Mouse (Mus musculus) intestine, embryonic 14.5 days (tissue): ENCODE measurements around the gene 2310022A10Rik. TPM values are rescaled to one million over a fixed set of nuclear protein-coding genes. Genes with fewer than 3 reads are reported as not detected.

Experiments used
- ATAC-seq: fragments of 200-750 bp; cut with Nextera tagmentation; replicated peaks from 2 replicates; pipeline ENCODE4 v1.8.0; 2017; ENCODE audit warnings: low read depth, moderate number of reproducible peaks, moderate TSS enrichment, moderate library complexity; ENCODE audit not compliant: low FRiP score, low TSS enrichment
- DNase-seq: peaks from one replicate; pipeline ENCODE4 v3.0.0-alpha.2; 2018; ENCODE audit warnings: low spot score
- H3K27ac ChIP-seq: fragments of 300-500 bp; sonication (generic); 2 replicates; pipeline ENCODE4 v1.5.1; 2014; ENCODE audit warnings: low read depth, mild to moderate bottlenecking, control low read depth
- H3K27me3 ChIP-seq: fragments of 300-500 bp; sonication (generic); replicated peaks from 2 replicates; pipeline ENCODE4 v1.6.1; 2014; ENCODE audit warnings: low read length, control low read depth; ENCODE audit not compliant: control insufficient read depth, insufficient read depth
- H3K36me3 ChIP-seq: fragments of 300-500 bp; sonication (generic); 2 replicates; pipeline ENCODE4 v1.6.1; 2014; ENCODE audit warnings: low read length, control low read depth; ENCODE audit not compliant: control insufficient read depth, insufficient read depth
- H3K4me1 ChIP-seq: fragments of 300-500 bp; sonication (generic); replicated peaks from 2 replicates; pipeline ENCODE4 v1.6.1; 2014; ENCODE audit warnings: low read length, control low read depth, mixed read lengths; ENCODE audit not compliant: control insufficient read depth, insufficient read depth
- H3K4me2 ChIP-seq: fragments of 300-500 bp; sonication (generic); 2 replicates; pipeline ENCODE4 v1.6.1; 2014; ENCODE audit warnings: low read length
- H3K4me3 ChIP-seq: fragments of 300-500 bp; sonication (generic); 2 replicates; pipeline ENCODE4 v1.5.1; 2014; ENCODE audit warnings: low read depth, low read length, control low read depth, mixed read lengths
- H3K9ac ChIP-seq: fragments of 300-500 bp; sonication (generic); 2 replicates; pipeline ENCODE4 v1.6.1; 2014; ENCODE audit warnings: mild to moderate bottlenecking, low read length
- H3K9me3 ChIP-seq: fragments of 300-500 bp; sonication (generic); 2 replicates; pipeline ENCODE4 v1.6.1; 2016; ENCODE audit warnings: low read length, control low read depth; ENCODE audit not compliant: control insufficient read depth
- WGBS: fragments of 180-500 bp; shearing (Covaris S2); extraction: QIAGEN DNeasy Blood & Tissue Kit; methylation state at CpG from one replicate; pipeline ENCODE4 v1.1.7; 2014; 5-methylcytosine and 5-hydroxymethylcytosine counted together
- polyA plus RNA-seq: library from polyadenylated mRNA; unstranded; fragments of >200 nt; fragmentation: Nextera tagmentation; extraction: Ambion mirVana; gene quantifications from 2 replicates; pipeline ENCODE4 v1.2.1, GENCODE M21; 2014

2310022A10Rik gene
- polyA plus RNA-seq, 1 experiment from 2014 or later, result 20.8 TPM

GRCm38 (mm10) chr7:27572133-27572532, 19.1 kb downstream of the 2310022A10Rik start:
- Histone ChIP-seq H3K4me1 (no peaks in the 10 kb centered on the region), H3K36me3 (peaks cover 85% of the 10 kb centered on the region), H3K9ac (no peak overlapping the region), H3K4me2 (no peak overlapping the region), H3K4me3 (no peak overlapping the region), H3K9me3 (no peaks in the 10 kb centered on the region), H3K27ac (no peak overlapping the region), H3K27me3 (no peaks in the 10 kb centered on the region)
- DNase-seq (no peak), ATAC-seq (no peak)
- 95% methylated on average over 4 of the region's 4 CpGs for WGBS

GRCm38 (mm10) chr7:27574124-27574880, 21.3 kb downstream of the 2310022A10Rik start:
- Histone ChIP-seq H3K4me2 (no peak overlapping the region), H3K27ac (no peak overlapping the region), H3K9ac (no peak overlapping the region), H3K36me3 (peaks cover 86% of the 10 kb centered on the region), H3K4me1 (no peaks in the 10 kb centered on the region), H3K4me3 (no peak overlapping the region), H3K27me3 (no peaks in the 10 kb centered on the region), H3K9me3 (no peaks in the 10 kb centered on the region)
- no peak for DNase-seq
- no peak for ATAC-seq
- WGBS, result 95% methylated on average over 14 of the region's 14 CpGs

- 70% methylated on average over 6 of the region's 6 CpGs for WGBS
- Histone ChIP-seq H3K27ac (no peak overlapping the region), H3K27me3 (no peaks in the 10 kb centered on the region), H3K9ac (no peak overlapping the region), H3K4me3 (no peak overlapping the region), H3K4me2 (no peak overlapping the region), H3K4me1 (no peaks in the 10 kb centered on the region), H3K9me3 (no peaks in the 10 kb centered on the region), H3K36me3 (peaks cover 89% of the 10 kb centered on the region)
- DNase-seq, result no peak
- ATAC-seq, result no peak
These were observed 23.9 kb downstream of the 2310022A10Rik start for GRCm38 (mm10) chr7:27576914-27577313.

GRCm38 (mm10) chr7:27577589-27577988, 24.6 kb downstream of the 2310022A10Rik start:
- no peaks in the 10 kb centered on the region for H3K9me3 ChIP-seq
- H3K27me3 ChIP-seq, result no peaks in the 10 kb centered on the region
- no peak overlapping the region for H3K4me2 ChIP-seq
- H3K27ac ChIP-seq, result no peak overlapping the region
- H3K4me1 ChIP-seq, result no peaks in the 10 kb centered on the region
- ATAC-seq, result no peak
- H3K36me3 ChIP-seq, result peaks cover 89% of the 10 kb centered on the region
- no peak overlapping the region for H3K9ac ChIP-seq
- no peak overlapping the region for H3K4me3 ChIP-seq
- DNase-seq, result no peak
- 79% methylated on average over 6 of the region's 6 CpGs for WGBS

GRCm38 (mm10) chr7:27578465-27578864, 25.4 kb downstream of the 2310022A10Rik start:
- Histone ChIP-seq H3K9me3 (no peaks in the 10 kb centered on the region), H3K36me3 (peaks cover 88% of the 10 kb centered on the region), H3K4me3 (no peak overlapping the region), H3K9ac (no peak overlapping the region), H3K27me3 (no peaks in the 10 kb centered on the region), H3K27ac (no peak overlapping the region), H3K4me2 (no peak overlapping the region), H3K4me1 (no peaks in the 10 kb centered on the region)
- DNase-seq, result no peak
- 89% methylated on average over 7 of the region's 7 CpGs for WGBS
- no peak for ATAC-seq

- WGBS, result 90% methylated on average over 14 of the region's 14 CpGs
- no peak overlapping the region for H3K9ac ChIP-seq
- no peaks in the 10 kb centered on the region for H3K27me3 ChIP-seq
- no peak overlapping the region for H3K27ac ChIP-seq
- DNase-seq (no peak), ATAC-seq (no peak)
- H3K9me3 ChIP-seq, result no peaks in the 10 kb centered on the region
- H3K36me3 ChIP-seq, result peaks cover 82% of the 10 kb centered on the region
- no peaks in the 10 kb centered on the region for H3K4me1 ChIP-seq
- no peak overlapping the region for H3K4me3 ChIP-seq
- H3K4me2 ChIP-seq, result no peak overlapping the region
These were observed 27.5 kb downstream of the 2310022A10Rik start for GRCm38 (mm10) chr7:27580380-27581174.

GRCm38 (mm10) chr7:27586861-27587260, 33.8 kb downstream of the 2310022A10Rik start:
- no peaks in the 10 kb centered on the region for H3K27me3 ChIP-seq
- H3K4me2 ChIP-seq, result no peak overlapping the region
- H3K4me3 ChIP-seq, result no peak overlapping the region
- DNase-seq, result no peak
- WGBS, result 66% methylated on average over 2 of the region's 2 CpGs
- no peaks in the 10 kb centered on the region for H3K9me3 ChIP-seq
- H3K9ac ChIP-seq, result no peak overlapping the region
- H3K4me1 ChIP-seq, result no peaks in the 10 kb centered on the region
- H3K36me3 ChIP-seq, result peaks cover 24% of the 10 kb centered on the region
- H3K27ac ChIP-seq, result no peak overlapping the region
- no peak for ATAC-seq

GRCm38 (mm10) chr7:27587741-27588140, 34.7 kb downstream of the 2310022A10Rik start:
- Histone ChIP-seq H3K4me3 (no peak overlapping the region), H3K4me1 (peaks cover 3% of the 10 kb centered on the region), H3K27me3 (no peaks in the 10 kb centered on the region), H3K36me3 (peaks cover 15% of the 10 kb centered on the region; the same call in 1 of the 2 replicates), H3K4me2 (no peak overlapping the region), H3K9me3 (no peaks in the 10 kb centered on the region), H3K9ac (no peak overlapping the region), H3K27ac (no peak overlapping the region)
- DNase-seq (no peak), ATAC-seq (no peak)
- 90% methylated on average over 2 of the region's 2 CpGs for WGBS
